Mouse (Mus musculus) liver, embryonic 14.5 days (tissue): ENCODE measurements around the gene Hcar2. TPM values are rescaled to one million over a fixed set of nuclear protein-coding genes. Genes with fewer than 3 reads are reported as not detected.

Source experiments
- ATAC-seq: fragments of 200-750 bp; cut with Nextera tagmentation; 2 replicates; pipeline ENCODE4 v1.8.0; 2017; ENCODE audit warnings: moderate number of reproducible peaks, mild to moderate bottlenecking, moderate library complexity; ENCODE audit not compliant: insufficient read depth
- DNase-seq, 3 experiments: peaks; one replicate each; pipeline ENCODE4 v3.0.0-alpha.2; 2012 to 2013; ENCODE audit warnings: low read depth in 3 of 3, low spot score in 3 of 3
- H3K27ac ChIP-seq: fragments of 300-500 bp; sonication (generic); 2 replicates; pipeline ENCODE4 v1.5.1; 2014; ENCODE audit warnings: moderate library complexity, mild to moderate bottlenecking, control low read depth, inconsistent platforms
- H3K27me3 ChIP-seq: fragments of 300-500 bp; sonication (generic); 2 replicates; pipeline ENCODE4 v1.6.1; 2014; ENCODE audit warnings: mild to moderate bottlenecking, low read length, moderate library complexity; ENCODE audit not compliant: control insufficient read depth, insufficient read depth
- H3K36me3 ChIP-seq: fragments of 300-500 bp; sonication (generic); replicated peaks from 2 replicates; pipeline ENCODE4 v1.6.1; 2014; ENCODE audit warnings: low read depth; ENCODE audit not compliant: control insufficient read depth, insufficient read depth
- H3K4me1 ChIP-seq, 2 experiments: fragments of 200-500 bp in 1 of 2; fragments of 300-500 bp in 1 of 2; sonication (generic) in 1 of 2; replicated peaks; 2 replicates each; pipeline ENCODE4 v1.6.1; 2012 to 2014; ENCODE audit warnings: antibody characterized with exemption in 1 of 2, inconsistent platforms in 1 of 2, low read length in 1 of 2; ENCODE audit not compliant: control insufficient read depth in 2 of 2, insufficient read depth in 2 of 2
- H3K4me2 ChIP-seq: fragments of 300-500 bp; sonication (generic); 2 replicates; pipeline ENCODE4 v1.6.1; 2014; ENCODE audit warnings: low read depth, mild to moderate bottlenecking, control low read depth, moderate library complexity
- H3K4me3 ChIP-seq, 2 experiments: fragments of 200-500 bp in 1 of 2; fragments of 300-500 bp in 1 of 2; sonication (generic) in 1 of 2; 2 replicates each; pipeline ENCODE4 v1.5.1; 2012 to 2014; ENCODE audit warnings: low read depth in 2 of 2, low read length in 2 of 2, mild to moderate bottlenecking in 2 of 2, control low read depth in 1 of 2, inconsistent platforms in 1 of 2, moderate library complexity in 1 of 2; ENCODE audit not compliant: insufficient read depth in 1 of 2
- H3K9ac ChIP-seq: fragments of 300-500 bp; sonication (generic); replicated peaks from 2 replicates; pipeline ENCODE4 v1.6.1; 2014; ENCODE audit warnings: mild to moderate bottlenecking, control low read depth, moderate library complexity
- H3K9me3 ChIP-seq: fragments of 300-500 bp; sonication (generic); 2 replicates; pipeline ENCODE4 v1.6.1; 2016; ENCODE audit warnings: low read length, mixed read lengths; ENCODE audit not compliant: control insufficient read depth
- CTCF ChIP-seq: IDR thresholded peaks from 2 replicates; pipeline ENCODE4 v1.5.1; 2016; ENCODE audit warnings: antibody characterized with exemption, low read depth, control low read depth
- EP300 ChIP-seq: IDR thresholded peaks from 2 replicates; pipeline ENCODE4 v1.6.1; 2016; ENCODE audit warnings: antibody characterized with exemption, low read depth
- WGBS: fragments of 180-500 bp; shearing (Covaris S2); extraction: QIAGEN DNeasy Blood & Tissue Kit; methylation state at CpG from one replicate; pipeline ENCODE4 v1.1.7; 2014; ENCODE audit not compliant: insufficient replicate concordance; 5-methylcytosine and 5-hydroxymethylcytosine counted together
- polyA plus RNA-seq, 2 experiments: library from polyadenylated mRNA; depleted of rRNA in 1 of 2; stranded (reverse) in 1 of 2; unstranded in 1 of 2; fragments of >200 nt; fragmentation: Nextera tagmentation in 1 of 2; extraction: Ambion mirVana in 1 of 2; gene quantifications; 2 replicates each; pipeline versions ENCODE4 v1.2.1 to v1.2.3; 2012 to 2014

Hcar2 gene
- polyA plus RNA-seq, 2 experiments: 0.20 to 0.42 TPM

- H3K4me3 ChIP-seq: no peak overlapping the region
- H3K36me3 ChIP-seq: no peaks in the 10 kb centered on the region
- DNase-seq: no peak
- TF ChIP-seq CTCF (no peak), EP300 (no peak)
- no peak for ATAC-seq
- no peak overlapping the region for H3K27ac ChIP-seq
- no peak overlapping the region for H3K9ac ChIP-seq
- H3K4me1 ChIP-seq: peaks cover 0 to 2% of the 10 kb centered on the region in 2 experiments; a peak in 1 of 4 replicates
- no peaks in the 10 kb centered on the region for H3K27me3 ChIP-seq
- no peaks in the 10 kb centered on the region for H3K9me3 ChIP-seq
- 59% methylated on average over 5 of the region's 5 CpGs for WGBS
- H3K4me2 ChIP-seq: no peak overlapping the region
Observed at GRCm38 (mm10) chr5:123890987-123891386, 25.7 kb upstream of the Hcar2 start.

- H3K27ac ChIP-seq: no peak overlapping the region
- DNase-seq (no peak), ATAC-seq (no peak)
- peaks cover 0 to 2% of the 10 kb centered on the region in 2 experiments; a peak in 1 of 4 replicates for H3K4me1 ChIP-seq
- H3K36me3 ChIP-seq: no peaks in the 10 kb centered on the region
- no peak overlapping the region for H3K4me3 ChIP-seq
- 58% methylated on average over 2 of the region's 2 CpGs for WGBS
- TF ChIP-seq CTCF: no peak
- no peak for TF ChIP-seq EP300
- H3K9ac ChIP-seq: no peak overlapping the region
- no peak overlapping the region for H3K4me2 ChIP-seq
- no peaks in the 10 kb centered on the region for H3K9me3 ChIP-seq
- no peaks in the 10 kb centered on the region for H3K27me3 ChIP-seq
Observed at GRCm38 (mm10) chr5:123890312-123890711, 25.0 kb upstream of the Hcar2 start.

- Histone ChIP-seq H3K9me3 (no peaks in the 10 kb centered on the region), H3K36me3 (no peaks in the 10 kb centered on the region), H3K27ac (no peak overlapping the region), H3K4me3 (no peak overlapping the region), H3K9ac (no peak overlapping the region), H3K4me1 (no peaks in the 10 kb centered on the region; a peak in 2 of 4 replicates), H3K4me2 (no peak overlapping the region), H3K27me3 (no peaks in the 10 kb centered on the region)
- TF ChIP-seq EP300 (no peak), CTCF (no peak)
- WGBS: 48% methylated on average over 3 of the region's 3 CpGs
- no peak for ATAC-seq
- DNase-seq: no peak
Observed at GRCm38 (mm10) chr5:123886365-123886764, 21.1 kb upstream of the Hcar2 start.

GRCm38 (mm10) chr5:123884332-123884731, 19.0 kb upstream of the Hcar2 start:
- Histone ChIP-seq H3K4me2 (no peak overlapping the region), H3K4me1 (no peaks in the 10 kb centered on the region; a peak in 1 of 4 replicates), H3K9ac (no peak overlapping the region), H3K27me3 (no peaks in the 10 kb centered on the region), H3K4me3 (no peak overlapping the region), H3K27ac (no peak overlapping the region), H3K36me3 (no peaks in the 10 kb centered on the region), H3K9me3 (no peaks in the 10 kb centered on the region)
- TF ChIP-seq CTCF: no peak
- TF ChIP-seq EP300: no peak
- 37% methylated on average over 10 of the region's 10 CpGs for WGBS
- DNase-seq (no peak), ATAC-seq (no peak)

GRCm38 (mm10) chr5:123883891-123884290, 18.6 kb upstream of the Hcar2 start:
- ATAC-seq: no peak
- Histone ChIP-seq H3K9ac (no peak overlapping the region), H3K4me3 (no peak overlapping the region), H3K27me3 (no peaks in the 10 kb centered on the region), H3K4me2 (no peak overlapping the region), H3K27ac (no peak overlapping the region), H3K36me3 (no peaks in the 10 kb centered on the region), H3K4me1 (no peaks in the 10 kb centered on the region; a peak in 1 of 4 replicates), H3K9me3 (no peaks in the 10 kb centered on the region)
- DNase-seq: no peak
- 56% methylated on average over 7 of the region's 7 CpGs for WGBS
- no peak for TF ChIP-seq CTCF
- no peak for TF ChIP-seq EP300

- no peak overlapping the region for H3K4me3 ChIP-seq
- H3K27ac ChIP-seq: no peak overlapping the region
- no peaks in the 10 kb centered on the region for H3K9me3 ChIP-seq
- H3K36me3 ChIP-seq: no peaks in the 10 kb centered on the region
- WGBS: 65% methylated on average over 14 of the region's 14 CpGs
- TF ChIP-seq EP300 (no peak), CTCF (peak; percentile 25; the same call in 1 of the 2 replicates)
- H3K27me3 ChIP-seq: no peaks in the 10 kb centered on the region
- no peak overlapping the region for H3K4me2 ChIP-seq
- no peaks in the 10 kb centered on the region; a peak in 1 of 4 replicates for H3K4me1 ChIP-seq
- ATAC-seq (no peak), DNase-seq (no peak)
- H3K9ac ChIP-seq: no peak overlapping the region
Observed at GRCm38 (mm10) chr5:123880778-123881177, 15.5 kb upstream of the Hcar2 start.
